8 mouse cellular contexts compared by ENCODE assay signal in the genomic region with DNA sequence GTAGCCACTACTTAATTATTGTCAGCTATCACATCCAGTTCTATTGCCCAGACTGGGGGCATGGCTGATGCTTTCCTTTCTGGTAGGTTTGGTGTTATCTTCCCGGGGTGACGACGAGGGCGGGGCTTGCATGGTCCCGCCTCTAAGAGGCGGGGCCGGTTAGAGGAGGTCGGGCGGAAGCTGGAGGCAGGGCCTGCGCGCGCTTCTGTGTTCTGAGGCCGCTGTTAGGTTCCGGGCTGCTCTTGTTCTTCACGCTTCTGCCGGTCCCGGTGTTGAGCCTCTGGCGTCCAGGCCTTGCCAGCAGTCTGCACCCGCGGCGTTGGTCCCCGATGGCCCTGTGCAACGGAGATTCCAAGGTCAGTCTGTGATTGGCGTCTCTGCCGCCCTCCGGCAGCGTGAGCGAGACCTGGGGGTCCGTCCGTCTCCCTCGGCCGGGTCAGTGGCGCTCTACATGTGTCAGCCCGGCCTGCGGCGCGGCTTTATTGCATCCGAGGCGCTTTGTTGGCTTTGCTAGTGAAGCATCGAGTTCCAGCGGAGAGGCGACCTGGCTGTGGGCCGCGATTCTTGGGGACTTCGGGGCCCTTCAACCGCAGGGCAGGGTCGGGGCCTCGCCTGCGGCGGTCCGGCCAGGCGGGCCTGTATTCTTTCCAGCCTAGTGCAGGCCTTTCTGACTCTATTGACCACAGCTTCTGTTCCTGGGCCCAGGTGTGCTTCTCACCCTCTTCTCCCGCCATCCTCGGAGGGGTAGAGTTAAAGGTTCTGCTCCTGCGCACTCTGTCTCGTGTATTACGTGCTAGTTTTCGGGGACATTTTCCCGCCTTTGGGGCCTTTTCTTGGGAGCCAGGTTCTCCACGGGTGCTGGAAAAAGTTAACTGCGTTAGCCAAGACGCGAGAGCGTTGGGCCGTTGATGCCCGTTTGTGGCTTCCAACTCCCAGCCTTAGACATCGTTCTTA. TPM values are rescaled to one million over a fixed set of nuclear protein-coding genes. Genes with fewer than 3 reads are reported as not detected.
DNase-seq lines count a peak whose midpoint lies in the region; ATAC-seq lines count a peak whose summit lies in the region.

A gene (plus strand): TSS at position 152 of the 954 bp plus-strand sequence.

- peak; percentile 97 for DNase-seq in ZHBTc4 (ENCODE audit: low read depth, low spot score)
- DNase-seq in gastrocnemius, adult 8-10 months (ENCODE audit: low spot score in 2 of 2) = peak; percentile 91
- peak; percentile 98 for DNase-seq in induced T-regulatory cell, adult 2 months (ENCODE audit: low read depth)
- DNase-seq in left cerebral cortex, adult 9 months (ENCODE audit: low spot score in 2 of 2) = peak; percentile 75 to 94
- DNase-seq in right cerebral cortex, postnatal 14 days = peak; percentile 90
- peak; percentile 90 to 94 for DNase-seq in urinary bladder, postnatal 36 days (ENCODE audit: low spot score in 2 of 2)

- peak; percentile 98 for ATAC-seq in common myeloid progenitor, adult 5-6 weeks (replicated peaks; ENCODE audit: low read depth, poor library complexity, severe bottlenecking)
- ATAC-seq in megakaryocyte progenitor cell, adult 5-6 weeks (replicated peaks; ENCODE audit: poor library complexity) = peak; percentile 98

RNA-seq across cellular contexts. Expression of the gene that starts here (rescaled TPM):
- total RNA-seq in common myeloid progenitor, adult 5-6 weeks (2017) = 52.2 and 54.9 TPM in 2 replicates
- 10 to 100 TPM; 16.6 to 18.4 (median 17.9) TPM for total RNA-seq in gastrocnemius, adult 8-10 months (2022)
- total RNA-seq in megakaryocyte progenitor cell, adult 5-6 weeks (2015) = 53.2 and 54.4 TPM in 2 replicates
- total RNA-seq in megakaryocyte progenitor cell, adult 5-6 weeks (2017) = 49.4 and 55.3 TPM in 2 replicates

Comparison
In these comparisons a context has a peak if more than half of its experiments do, and no peak if none do; other contexts are left out.
1. Peak in every context shown above with its lines: DNase-seq and ATAC-seq.